Mouse (Mus musculus): ENCODE data around the gene Ifi206.

Gene Ifi206

DNA sequence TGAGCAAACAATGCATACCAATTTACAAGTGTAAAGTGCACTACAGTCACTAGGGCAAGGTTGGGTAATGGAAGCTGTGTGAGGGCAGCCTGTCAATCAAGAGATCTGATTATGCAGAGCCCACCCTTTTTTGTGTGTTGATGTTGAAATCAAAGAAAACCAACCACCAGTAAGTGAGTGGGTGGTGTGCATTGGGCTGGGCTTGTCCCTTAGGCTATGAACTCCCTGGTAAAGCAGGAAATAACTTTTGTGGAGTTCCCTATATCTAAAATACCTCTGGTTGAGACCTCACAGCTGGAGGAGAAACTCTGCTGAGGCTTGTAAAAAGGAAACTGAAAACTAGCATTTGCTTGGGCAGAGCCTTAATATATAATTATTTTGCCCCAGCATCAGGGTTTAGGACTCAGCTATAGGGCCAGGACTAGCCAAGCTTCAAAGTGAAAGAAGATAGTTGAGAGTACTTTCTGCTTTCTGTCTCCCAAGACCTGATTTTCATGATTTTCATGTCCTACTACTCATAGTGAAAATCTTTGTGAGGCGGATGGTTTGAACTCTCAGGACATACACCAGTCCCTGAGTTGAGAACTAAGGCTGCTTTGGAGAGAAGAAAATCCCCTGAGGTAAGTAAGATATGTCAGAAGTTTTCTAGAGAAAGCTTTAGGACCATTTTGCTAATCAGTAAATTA lies 71.8 kb downstream of the Ifi206 start:
- DNase-seq (ENCODE audit: low spot score in 2 of 2): no peak

DNA sequence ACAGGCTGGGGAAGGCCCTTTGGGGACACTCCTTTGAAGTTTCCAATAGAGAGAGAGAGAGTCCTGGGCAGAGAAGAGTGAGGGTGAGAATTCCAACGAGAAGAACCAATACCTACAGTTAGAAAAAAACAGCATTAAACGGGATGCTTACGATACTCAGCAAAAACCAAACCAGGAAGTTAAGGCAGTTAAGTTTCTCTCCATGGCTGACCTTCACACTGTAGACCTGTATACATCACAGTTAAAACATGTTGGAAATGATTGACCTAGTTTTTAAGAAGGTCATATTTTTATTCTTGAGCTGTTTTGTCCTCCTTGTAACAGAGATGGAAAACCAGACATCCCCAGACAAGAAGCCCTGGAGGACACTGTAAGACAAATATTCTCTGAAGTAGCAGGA lies 72.3 kb downstream of the Ifi206 start:
- no peak for DNase-seq (ENCODE audit: low spot score in 2 of 2)

Measured in urinary bladder, adult 18-20 months (tissue).